Mouse (Mus musculus) A20 (cell line): ENCODE results near the gene Mvp.
A peak's percentile ranks its signal among the peaks of the same experiment; 100 is the strongest.

Source experiments
- DNase-seq: peaks from one replicate; pipeline ENCODE4 v3.0.0-alpha.2; 2011; ENCODE audit warnings: low read depth, low spot score

Mvp gene

DNA sequence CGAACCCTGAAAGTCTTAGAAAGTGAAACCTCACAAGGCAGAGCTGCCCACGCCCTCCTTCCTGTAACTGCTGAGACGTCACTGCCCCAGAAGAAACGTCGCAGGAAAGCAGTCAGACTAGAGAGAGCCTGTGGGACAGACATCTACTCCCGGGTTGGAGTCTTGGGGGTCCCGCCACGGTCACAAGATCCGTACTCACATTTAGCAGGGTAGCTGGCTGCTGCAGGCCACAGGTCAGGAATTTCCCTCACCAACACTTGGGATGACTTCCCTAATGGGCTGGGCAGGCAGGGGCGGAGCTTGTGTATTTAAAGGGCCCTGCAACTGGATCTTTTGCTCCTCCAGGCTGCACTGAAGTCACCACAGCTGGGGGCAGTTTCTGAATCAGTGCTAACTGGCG lies at the start of gene Mvp:
TSS of gene Mvp (minus strand) at position 302 of the 400 bp plus-strand sequence.
- peak; percentile 85 for DNase-seq

DNA sequence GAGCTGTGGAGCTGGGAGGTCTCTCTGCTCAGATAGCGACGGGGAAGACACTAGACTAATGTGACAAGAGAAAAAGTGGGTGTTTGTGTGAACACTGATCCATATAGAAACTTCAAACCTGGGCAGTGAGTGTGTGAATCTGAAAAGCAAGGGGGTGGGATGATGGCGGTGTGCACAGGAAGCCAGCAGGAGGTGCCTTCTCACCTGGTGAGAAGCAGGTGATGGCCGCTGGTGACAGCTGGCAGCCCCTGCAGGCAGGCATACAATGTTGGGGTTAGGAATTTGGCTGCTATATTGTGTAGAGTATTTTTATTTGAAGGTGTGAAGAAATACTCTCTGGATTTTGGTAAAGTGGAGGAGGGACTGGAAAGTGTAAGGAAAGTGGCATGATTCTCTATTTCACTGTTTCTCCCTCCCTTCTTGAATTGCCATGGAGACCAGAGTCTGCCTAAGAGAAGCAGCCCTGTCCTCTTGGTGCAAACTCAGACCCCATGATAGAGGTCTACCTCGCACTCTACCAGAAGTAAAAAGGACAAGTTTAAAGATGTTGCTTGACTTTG lies 40.7 kb upstream of the Mvp start:
- DNase-seq = no peak

DNA sequence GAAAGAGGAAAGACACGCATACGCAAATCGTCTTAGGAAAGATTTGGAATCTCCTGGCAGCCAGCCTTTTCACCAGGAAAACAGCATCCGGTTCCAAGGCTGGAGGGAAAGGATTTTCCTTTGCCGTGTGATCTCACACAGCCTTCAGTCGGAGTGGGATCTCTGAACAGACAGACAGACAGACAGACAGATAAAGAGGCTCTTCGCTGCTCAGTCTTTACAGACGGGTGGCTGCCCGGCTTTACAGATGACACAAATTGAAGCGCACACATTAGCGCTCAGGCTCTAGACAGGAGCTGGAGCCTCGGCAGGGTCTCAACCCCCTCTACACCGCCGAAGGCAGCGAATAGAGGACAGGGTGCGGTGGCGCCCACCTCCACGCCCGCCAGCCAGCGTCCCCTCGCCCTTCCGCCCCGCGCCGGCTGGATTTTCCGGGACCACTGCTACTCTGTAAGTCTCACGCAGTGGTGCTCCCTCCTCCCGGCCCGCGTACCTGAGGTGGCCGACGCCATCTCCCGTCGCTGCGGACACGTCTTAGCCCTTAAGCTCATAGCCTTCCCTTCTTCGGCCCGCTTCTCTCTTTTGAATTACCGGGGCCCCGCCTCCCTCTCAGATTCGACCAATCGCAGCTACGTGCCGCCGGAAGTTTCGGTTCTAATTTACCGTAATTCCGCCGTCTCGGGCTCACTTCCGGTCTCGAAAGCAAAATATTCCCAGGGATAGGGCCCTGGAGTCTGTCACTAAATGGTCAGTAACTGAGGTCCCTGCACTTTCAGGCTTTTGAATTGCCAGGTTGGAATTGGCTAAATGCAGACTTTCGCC lies 27.6 kb upstream of the Mvp start, which contains the start of gene Kif22:
TSS of gene Kif22 (minus strand) at position 621 of the 822 bp plus-strand sequence.
- peak; percentile 91 for DNase-seq

DNA sequence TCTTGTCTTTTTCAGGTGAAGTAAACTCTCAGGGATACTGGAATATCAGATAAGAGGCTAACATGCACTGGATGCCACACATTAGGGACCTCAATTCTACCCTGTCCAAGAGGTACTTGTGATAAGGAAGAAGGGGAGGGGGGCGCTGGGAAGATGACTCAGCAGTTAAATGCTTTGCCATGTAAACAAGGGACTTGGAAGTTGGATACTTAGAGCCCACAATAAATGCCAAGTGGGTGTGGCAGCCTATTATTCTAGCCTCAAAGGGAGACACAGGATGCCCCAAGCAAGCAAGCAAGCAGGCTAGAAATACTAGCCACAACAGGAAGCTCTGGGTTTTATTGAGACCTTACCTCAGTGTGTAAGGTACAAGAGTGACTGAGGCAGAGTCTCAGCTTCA lies 16.8 kb upstream of the Mvp start:
- DNase-seq = no peak

DNA sequence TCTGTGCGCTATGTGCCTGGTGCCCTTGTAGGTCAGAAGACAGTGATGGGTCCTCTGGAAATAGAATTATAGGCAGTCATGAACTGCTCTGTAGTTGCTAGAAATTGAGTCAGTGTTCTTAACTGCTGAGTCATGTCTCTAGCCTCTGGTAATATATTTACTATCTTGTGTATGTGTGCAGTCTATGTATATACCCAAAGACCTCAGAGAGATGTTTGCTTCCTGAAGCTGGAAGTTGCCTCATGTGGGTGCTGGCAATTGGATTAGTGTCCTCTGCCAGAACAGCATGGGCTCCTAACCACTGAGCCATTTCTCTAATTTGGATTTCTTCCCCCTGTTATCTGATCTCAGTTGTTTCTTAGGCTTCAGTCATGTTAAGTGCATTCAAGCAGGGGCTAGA lies 15.8 kb upstream of the Mvp start:
- DNase-seq = no peak

DNA sequence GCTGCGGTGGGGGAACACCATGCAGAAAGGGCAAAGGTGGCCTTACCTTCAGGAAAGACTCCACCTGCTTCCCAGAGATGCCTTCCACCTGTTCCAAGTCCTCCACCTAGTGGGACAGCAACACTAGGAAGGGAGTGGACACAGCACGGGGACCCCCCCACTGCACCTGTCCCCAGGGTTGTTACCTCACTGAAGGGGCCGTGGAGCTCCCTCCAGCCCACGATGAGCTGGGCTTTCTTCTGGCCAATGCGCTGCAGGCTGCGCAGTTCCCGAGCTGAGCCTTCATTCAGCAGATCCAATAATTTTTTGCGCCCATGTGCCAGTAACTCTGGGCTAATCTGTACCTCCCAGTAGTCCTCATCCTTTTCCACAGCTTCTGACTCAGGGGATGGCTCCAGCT lies 13.5 kb upstream of the Mvp start:
- no peak for DNase-seq

DNA sequence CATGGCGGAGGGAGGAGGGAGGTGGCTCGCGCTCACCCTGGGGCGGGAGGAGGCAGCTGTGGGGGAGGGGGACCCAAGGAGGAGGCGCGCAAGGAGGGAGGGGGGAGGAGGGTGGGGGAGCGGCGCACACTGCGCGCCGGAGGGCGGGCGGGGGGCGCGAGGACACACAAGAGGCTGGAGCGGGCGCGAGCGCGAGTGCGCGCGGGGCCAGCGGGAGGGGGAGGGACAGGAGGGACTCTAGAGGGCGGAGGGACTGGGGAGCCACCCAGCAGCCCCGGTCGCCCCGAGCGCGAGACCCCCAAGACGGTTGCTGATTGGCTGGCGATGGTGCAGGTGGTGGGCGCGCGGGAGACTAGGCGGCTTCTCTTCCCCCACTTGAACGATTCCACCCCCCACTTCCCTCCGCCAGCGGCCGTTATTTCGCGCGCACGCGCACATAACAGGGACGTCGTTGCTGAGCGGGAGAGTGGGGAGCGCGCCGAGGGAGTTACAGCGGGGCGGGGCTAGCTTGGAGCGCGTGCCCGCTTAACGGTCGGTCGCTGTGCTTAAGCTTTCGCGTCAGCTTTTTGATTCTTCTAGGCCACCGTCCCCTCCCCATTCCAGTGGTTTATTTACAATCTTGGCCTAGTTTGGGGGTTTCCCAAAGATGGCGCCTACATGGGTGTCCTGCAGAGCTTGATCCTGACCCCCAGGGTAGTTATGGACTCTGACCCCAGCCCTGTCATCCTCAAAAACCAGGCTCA lies 12.7 kb upstream of the Mvp start, which contains the start of gene Maz:
TSS of gene Maz (minus strand) at position 54 of the 743 bp plus-strand sequence.
- peak; percentile 100 for DNase-seq

DNA sequence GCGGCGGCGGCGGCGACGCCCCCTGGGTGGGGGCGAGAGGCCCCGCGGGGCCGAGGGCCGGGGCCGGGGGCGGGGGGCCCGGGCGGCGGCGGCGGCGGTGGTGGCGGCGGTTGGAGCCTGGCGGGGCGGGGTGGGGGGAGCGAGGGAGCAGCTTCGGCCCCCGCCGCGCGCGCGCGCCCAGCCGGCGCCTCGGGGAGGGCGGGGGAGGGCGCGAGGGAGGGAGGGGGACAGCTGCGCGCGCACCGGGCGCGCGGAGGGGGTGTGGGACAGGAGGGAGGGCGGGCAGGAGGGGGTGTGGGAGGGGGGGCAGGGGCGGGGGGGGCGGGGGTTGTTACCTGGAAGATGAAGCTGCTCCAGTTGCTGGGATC lies 12.2 kb upstream of the Mvp start:
- DNase-seq = no peak

DNA sequence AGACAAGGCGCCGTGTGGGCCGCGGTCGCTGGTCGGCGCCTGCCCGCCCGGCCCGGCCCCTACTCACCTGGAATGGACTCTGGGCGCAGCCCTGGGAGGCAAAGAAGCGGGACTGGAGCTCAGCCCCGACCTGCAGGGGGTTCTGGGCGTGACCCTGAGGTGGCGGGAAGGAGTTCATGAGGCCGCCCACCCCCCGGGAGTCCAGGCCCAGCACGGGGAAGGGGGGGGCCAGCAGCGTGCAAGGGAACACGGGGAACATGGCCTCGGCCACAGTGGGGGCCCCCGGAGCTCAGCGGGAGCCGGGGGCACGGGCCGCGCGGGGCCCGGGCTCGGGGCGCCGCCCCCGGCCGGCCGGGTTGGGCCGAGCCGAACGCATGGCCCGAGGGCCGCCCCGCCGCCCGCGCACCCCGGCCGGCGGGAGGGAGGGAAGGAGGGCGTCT lies 11.8 kb upstream of the Mvp start:
- DNase-seq = peak; percentile 80

DNA sequence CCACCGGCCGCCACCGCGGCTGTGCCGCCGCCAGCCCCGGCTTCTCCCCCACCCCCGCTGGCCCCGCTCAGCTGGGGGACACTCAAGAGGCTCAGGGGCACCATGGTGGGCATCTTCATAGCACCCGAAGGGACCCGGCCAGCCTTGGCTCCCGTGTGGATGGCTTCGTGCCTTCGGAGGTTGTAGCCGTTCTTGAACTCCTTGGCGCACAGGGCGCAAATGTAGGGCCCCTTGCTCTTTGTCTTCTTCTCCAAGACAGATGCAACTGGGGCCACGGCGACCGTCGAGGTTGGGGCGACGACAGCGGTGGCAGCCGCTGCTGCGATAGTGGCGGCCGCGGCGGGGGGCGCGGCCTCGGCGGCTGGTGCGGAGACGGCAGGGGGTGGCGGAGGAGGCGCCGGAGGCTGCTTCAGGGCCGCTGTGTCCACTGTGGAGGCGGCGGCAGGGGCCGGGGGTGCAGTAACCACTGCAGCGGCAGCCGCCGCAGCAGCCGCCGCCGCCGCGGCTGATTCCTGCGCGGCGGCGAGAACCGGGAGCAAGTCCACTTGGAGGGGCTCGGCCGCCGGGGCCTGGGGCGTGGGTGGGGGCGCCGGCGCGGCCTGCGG lies 11.2 kb upstream of the Mvp start:
- DNase-seq = peak; percentile 61

DNA sequence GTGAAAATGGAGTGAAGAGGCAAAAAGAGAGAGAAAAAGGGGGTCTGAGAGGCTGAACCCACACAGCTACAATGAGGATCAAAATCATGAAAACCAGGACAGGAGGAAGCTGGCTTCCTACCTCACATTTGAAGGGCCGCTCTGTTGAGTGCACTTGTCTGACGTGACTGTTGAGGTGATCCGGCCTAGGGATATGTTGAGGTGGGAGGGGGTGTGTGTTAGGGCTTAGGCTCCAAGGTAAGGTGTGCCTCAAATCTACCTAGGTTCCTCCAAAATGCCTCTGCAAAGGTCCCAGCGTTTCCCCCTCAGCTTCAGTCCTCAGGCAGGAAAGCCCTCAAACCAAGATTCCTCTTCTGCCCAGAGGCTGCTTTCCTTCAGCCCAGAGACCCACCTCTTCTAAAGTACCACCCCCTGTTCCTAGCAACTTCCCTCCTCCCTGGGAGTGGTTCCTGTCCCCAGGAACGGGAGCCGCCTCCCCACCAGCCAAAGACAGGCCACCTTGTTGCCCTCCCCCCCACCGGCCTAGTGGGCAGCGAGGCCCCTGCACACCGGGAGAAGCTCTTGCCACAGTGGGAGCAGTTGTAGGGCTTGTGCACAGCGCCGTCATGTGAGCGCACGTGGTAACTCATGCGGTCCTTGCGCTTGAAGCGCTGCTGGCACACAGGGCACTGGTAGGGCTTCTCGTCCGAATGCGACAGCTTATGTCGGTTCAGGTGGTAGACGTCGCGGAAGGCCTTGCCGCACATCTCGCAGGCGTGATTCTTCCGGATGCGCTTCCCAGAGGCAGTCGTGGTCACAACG lies 10.5 kb upstream of the Mvp start:
- peak; percentile 85 for DNase-seq

DNA sequence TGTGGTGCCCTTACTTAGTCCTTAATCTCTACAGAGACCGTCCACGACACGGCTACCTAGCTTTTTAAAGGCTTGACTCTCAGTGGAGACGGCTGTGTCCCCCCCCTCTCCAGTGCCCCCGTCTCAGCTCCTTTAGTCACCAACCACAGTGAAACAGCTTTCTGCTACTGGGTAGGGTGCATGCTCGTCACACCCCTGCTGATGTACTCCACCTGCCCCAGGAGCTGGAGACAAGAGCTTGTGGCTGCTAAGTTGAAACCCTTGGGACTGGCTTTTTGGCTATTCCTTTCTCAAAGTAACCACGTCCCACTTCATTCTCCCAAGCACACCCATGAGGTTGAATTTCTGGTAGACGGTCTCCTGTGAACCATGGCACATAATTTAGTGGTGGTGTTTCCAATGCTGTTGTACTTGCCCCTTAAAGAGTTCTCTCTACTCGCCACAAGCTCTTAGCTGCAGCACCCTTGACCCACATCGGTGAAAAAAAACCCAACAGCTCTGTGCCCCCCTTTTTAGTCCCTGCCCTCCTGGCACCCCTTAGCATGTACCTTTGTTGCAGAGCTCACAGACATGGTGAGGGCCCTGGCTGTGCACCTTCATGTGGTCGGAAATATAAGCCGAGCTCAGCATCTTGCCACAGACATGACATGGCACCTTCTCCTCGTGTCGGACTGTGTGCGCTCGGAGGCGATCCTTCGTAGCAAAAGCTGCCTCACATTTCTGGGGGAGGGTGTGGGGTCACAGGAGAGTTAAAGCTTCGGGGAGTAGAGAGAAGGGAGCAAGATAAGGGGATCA lies 9.7 kb upstream of the Mvp start:
- no peak for DNase-seq

DNA sequence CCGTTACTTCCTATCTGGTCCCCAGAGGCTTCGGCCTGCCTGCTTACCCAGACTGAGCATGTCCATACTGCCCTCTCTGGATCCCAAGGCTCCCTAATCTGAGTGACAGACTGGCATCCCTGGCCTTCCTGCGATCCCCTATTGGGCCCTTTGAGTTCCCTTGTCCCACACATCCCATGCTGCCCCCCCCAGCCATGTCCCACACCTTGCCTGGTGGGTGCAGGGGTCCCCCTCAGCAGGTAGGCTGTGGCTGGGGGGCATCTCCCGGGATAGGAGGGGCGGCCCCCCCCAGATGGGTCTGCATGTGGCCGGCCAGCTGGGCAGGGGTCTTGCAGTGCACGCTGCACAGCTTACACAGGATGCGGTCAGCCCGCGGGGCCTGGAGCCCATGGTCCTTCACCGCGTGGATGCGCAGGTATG lies 8.9 kb upstream of the Mvp start:
- no peak for DNase-seq

DNA sequence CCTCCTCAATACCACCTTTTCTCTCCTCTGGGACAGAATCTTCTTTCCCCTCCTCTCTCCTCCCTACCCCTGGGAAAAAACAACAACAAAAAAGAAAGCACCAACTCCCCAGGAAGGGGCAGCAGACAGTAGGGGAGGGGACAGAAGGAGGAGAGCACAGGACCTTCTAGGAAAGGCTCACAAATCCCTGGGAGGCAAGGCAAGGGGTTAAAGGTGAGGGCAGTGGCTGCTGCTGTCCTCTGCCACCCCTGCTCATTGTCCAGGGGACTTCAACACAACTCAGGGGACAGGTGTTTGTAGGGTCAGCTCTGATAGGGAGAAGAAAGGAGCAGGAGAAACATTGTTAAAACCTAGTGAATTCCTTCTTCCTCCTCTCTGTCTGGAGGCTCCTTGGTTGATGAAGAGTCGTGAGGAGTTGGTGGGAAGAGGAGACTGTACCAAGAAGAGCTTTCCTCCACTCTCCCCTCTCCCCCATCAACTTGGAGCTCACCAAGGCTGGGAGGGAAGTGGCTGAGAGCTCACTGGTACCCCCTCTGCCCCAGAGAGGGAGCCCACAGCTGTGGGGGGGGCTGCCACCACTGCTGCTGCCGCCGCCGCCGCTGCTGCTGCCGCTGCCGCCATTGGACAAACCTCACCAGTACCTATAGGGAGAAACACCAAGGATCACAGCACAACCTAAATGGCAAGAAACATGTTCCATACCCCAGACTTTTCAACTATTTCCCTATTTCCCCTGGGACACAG lies 8.3 kb upstream of the Mvp start:
- no peak for DNase-seq

DNA sequence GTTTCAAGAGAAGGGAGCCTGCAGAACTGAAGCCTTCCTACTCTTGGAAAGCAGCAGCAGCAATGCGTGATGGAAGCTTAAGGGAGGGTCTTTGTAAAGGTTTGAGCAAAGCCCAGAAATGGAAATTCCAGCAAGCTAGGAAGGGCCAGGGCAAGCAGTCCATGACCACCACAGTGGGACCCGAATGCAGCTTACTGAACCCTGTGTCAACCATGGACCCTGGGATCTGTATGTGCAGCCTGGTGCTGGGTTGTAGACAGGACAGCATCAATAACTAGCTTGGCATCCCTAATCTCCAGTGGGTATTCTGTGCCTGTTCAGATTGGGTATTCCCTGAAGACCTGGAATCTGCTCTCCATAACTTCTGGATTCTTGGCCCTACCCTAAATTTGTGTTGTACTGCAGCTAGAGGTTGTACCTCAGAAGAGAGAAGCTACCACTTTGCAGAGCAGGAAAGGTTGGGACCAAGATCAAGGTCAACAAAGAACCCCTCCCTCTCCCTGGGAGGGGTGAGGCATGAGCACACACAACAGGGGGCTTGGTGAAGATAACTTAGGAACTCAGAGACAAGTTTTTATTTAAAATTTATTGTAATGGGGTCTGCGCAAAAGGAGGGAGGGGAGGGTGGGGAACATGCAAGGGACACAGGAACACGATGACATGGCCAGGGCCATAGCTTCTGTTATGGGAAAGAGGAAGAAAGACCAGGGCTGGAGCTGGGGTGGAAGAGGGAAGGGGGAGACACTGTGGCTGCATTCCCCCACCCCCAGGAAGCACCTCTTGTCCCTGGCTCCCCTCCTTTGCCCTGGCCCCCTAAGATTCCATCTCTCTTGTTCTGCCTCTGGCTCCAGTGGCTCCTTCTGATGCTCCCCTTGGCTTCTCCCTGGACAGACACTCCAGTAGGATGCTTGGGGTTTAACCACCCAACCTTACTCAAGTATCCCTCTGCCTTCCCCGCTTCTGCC lies 7.4 kb upstream of the Mvp start:
- peak; percentile 40 for DNase-seq

DNA sequence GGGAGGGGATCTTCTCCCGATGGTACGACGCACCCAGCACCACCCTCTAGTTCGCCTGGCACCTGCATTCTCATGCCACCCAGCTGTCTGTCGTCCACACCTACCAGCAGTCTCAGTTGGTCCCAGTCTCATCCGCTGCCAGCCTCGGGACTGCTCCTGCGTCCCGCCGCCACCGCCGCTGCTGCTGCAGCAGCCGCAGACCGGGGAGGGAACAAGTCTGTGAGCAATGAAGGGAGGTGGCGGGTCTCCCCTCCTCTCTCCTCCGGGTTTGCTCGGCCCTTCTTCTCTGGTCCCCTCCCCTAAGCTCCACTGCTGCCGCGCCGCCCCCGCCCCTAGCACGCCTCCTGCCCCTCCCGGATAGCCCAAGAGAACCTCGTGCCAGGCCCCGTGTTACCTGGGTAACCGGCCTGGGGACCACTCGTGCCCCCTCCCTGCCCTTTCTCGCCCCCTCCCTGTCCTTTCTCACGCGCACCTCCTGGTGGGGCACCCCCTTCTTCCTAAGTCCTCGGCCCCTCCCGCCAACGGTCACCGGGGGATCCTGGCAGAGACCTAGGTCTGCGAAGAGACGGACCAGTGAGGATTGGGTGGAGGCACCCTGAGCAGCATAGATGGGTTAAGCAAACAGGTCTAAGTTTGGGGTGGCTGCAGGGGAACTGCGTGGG lies 6.6 kb upstream of the Mvp start, which contains the start of the genes Gm42742 and Prrt2:
TSS of gene Gm42742 (minus strand) at position 197 of the 662 bp plus-strand sequence.
TSS of gene Prrt2 (minus strand) at position 311 of the 662 bp plus-strand sequence.
- DNase-seq = peak; percentile 55

DNA sequence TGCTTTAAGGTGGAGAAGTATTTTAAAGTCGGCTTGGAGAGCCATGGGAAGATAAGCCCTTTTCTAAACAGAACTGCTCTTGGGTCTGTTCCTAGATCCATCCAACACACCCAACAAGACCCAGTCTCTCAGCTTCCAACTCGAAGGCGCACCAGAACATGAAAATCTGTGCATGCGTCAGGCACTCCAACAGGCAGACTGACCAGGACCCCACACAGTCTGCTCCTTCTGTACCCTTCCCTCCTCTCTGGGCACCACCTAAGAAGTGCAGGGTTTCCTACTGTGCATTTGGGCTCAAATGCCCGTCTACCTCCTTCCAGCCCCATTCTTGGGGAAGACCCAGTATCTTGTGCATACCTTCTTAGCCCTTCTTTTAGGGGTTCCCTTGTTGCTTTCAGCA lies 6.1 kb upstream of the Mvp start:
- DNase-seq = no peak

DNA sequence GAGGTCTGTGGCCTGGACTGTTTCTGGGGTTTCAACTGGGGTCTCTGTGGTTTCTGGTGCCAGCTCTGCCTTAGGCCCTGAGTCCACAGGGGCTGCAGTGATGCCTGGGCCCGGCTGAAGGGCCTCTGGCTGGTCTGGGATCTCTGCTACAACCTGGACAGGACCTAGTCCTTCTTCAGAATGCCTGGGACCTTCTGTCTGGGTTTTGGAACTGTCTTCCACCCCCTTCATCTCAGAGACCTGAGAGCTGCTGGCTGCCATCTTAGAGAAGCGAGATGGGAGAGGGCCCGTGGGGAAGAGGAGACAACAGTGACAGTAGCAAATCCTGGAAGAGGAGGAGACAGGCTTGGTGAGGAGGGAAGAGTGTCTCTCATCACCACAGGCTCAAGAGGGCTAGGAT lies 5.6 kb upstream of the Mvp start:
- DNase-seq = no peak
